Mouse (Mus musculus): Measurements from ENCODE around the gene Fuom. TPM values are rescaled to one million over a fixed set of nuclear protein-coding genes. Genes with fewer than 3 reads are reported as not detected.
"Not testable (repeated sequence)": the region's sequence is repeated elsewhere in the genome, so short reads cannot be mapped to it uniquely, and the experiment has no call there.

Fuom gene
- 61.2 and 63.5 TPM in 2 replicates for polyA plus RNA-seq (2012; rRNA removed)

DNA sequence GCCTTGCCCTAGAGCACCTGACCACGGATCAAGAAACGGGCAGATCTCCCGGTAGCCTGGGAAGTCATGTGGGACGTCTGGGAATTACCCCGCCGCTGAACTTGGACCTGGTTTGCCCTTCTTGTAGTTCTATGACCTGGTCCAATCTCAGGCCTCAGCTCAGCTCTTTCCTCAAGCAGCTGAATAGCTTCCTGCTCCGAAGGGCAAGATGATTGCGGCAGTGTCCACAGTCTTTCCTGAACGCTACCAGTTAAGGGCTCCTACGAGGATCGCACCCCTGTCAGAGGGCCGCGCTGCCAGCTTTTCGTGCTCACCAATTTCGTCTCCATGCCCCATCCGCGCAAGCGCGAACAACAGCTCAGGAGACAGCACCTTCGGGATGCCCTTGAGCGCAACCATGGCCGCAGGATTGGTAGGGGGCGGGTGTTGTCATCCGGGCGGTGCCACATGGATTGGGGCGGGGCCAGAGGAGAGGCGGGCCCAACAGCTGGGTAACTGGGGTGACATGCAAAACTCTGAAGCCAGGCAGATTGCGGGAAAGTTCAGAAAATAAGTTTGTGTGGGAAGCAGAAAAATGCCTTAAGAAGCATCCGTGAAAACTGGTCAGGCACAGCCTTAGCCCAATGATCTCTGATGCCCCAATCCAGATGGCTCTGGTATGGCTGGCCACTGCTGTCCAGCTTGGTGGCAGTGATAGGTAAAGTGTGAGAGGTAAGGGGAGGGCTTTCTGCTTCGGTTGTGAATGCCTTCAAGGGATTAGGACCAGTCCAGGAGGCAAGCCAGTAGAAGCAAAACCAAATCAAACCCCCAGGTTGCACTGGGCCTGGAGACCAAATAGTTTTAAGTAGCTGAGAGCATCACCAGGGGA is at the start of gene Fuom:
Gene Fuom, minus strand, starts transcription at position 449 of the 868 bp plus-strand sequence.
- DNase-seq (ENCODE audit: low spot score), result peak; percentile 77

DNA sequence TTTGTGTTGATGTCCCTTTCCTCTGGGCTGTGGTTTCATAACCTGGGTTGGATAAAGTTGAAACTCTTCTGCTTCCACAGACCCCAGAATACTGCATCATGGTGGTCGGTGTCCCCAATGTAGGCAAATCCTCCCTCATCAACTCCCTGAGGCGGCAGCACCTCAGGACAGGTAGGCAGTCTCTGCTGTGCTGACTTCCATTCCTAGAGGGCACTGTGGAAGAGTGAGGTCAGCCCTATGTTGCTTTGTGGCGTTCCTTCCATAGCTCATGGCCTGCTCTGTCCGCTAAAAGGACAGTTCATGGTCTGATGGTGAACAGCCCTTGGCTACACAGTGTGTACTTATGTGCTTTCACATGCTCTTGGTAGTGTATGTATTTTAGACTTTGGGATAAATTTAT is 42.3 kb upstream of the Fuom start:
- DNase-seq (ENCODE audit: low spot score), result no peak

DNA sequence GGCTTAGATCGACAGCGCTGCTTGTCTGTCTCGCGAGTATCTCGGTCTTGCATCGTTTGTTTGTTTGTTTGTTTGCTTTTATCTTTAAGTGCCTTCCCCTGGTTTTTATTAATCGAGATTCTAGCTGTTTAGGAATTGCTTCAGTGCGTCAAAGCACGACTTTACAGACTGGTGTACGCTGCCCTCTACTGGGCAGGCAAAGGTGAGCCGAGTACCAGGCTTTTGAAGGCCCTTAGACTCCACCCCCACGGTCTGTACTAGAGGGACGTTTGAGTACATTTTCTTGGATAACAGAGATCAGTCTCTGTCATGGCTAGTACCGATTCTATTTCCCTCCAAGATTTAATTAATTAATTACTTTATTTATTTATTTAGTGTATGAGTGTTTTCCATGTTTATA is 39.1 kb upstream of the Fuom start:
- DNase-seq (ENCODE audit: low spot score), result no peak

DNA sequence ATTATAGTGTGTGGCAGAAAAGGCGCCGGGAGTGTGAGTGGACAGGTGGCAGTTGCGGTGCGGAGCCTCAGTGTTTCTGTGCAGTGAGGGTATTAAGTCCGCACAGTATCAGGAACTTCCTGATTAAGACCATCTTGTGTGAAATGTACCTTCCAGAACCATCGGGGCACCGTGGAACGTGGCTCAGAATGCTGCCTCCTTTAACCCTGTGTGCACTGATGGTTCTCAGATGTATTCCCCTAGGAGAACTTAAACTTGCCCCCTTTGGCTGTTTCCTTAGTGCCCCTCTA is 35.7 kb upstream of the Fuom start:
- DNase-seq (ENCODE audit: low spot score), result no peak

DNA sequence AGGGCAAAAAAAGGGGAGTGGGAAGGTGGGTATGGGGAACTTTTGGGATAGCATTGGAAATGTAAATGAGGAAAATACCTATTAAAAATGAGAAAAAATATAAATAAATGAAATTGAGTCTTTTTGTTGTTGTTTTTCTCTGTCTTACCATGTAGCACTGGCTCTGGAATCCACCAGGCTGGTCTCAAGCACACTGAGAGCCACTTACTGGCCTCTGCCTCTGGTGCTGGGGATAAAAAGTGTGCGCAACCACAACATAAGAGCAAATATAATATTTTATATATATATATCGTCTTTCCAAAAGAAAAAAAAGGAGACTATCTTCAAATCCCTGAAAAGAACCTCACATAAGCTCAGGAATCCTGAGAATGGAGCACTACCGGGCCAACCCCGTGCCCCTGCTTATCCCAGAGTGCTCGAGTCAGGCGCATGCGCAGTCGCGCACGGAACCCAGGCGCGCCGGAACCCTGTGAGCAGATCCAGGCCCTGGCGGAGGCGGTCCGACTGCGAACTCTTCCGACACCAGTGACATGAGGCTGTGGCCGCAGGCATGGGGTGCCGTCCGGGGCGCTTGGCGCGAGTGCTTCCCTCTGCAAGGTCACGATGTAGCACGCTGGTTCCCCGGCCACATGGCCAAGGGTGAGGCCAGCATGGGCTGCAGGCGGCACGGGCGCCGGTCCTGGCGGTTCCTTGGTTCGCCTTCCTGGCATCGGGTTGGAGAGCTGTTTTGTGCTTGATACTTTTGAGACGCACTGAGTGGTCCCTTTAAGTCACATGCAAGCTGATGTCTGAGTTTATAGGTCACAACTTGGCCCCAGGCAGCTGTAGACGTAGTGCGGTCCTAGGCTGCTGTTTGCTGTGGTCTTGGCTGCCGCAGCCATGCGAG is 35.1 kb upstream of the Fuom start, which contains the start of gene Mtg1:
Gene Mtg1, plus strand, starts transcription at position 430 of the 886 bp plus-strand sequence.
- peak; percentile 98 for DNase-seq (ENCODE audit: low spot score)

DNA sequence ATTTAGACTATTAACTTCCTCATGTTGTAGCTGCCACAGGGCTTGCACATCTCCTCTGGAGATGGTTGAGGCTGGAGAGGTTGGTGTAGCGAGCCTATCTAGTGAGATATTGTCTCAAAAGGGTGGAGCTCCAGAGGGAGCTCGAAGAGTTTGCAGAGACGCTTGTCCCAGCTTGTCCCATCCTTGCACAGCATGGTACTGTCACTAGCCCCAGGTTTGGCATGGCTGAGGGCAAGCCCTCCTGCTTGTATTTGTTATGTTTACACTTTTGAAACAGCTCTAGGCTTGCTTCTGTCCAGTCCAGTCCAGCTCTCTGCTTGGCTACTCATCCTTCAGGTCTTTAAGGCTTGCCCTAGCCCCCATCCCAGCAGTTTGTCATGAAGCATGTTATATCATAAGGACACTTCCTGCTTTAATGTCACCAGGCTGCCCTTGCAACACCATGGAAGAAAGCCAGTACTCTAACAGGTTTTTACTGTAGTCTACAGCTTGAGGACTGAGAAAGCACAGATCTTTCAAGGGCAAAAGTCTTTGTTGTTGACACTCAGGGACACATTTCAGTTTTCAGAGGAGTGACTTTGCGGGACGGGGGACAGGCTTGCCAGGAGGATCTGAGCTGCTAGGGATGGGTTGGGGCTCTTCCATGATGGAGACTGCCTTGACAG is 33.0 kb upstream of the Fuom start:
- no peak for DNase-seq (ENCODE audit: low spot score)

DNA sequence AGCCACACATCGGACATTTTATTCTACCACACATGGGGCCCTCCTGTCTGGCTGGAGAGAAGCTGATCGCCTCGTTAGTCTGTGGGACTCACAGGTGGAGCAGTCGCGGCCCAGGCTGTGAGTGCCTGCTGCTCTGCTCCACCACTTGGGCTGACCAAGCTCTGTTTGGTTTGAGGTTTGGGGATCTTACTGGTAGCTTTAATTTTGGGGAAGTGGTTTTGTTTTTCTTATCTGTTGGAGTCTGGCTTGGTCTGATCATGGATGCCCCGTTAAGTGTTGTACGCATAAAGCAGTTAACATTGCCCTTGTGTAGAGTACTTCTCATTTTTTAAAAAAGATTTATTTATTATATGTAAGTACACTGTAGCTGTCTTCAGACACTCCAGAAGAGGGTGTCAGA is 31.8 kb upstream of the Fuom start:
- not testable (repeated sequence) for DNase-seq (ENCODE audit: low spot score)

DNA sequence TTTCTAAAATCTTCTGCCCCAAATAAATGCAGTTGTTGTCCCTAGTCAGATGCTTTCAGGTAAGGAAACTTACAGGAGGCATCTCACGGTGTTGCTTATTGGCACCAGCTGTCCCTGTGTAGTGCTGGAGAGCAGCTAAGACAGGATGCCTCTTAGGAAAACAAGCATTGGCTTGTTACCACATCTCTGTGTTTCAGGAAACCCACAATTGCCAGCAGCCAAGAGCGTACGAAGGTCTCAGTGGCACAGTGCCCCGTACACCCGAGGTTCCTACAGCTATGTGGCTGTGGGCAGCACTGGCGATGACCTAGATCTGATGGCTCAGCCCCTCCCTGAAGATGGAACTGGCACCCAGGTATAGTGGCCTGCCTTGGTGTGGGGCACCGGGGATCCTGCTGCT is 29.9 kb upstream of the Fuom start:
- not testable (repeated sequence) for DNase-seq (ENCODE audit: low spot score)

DNA sequence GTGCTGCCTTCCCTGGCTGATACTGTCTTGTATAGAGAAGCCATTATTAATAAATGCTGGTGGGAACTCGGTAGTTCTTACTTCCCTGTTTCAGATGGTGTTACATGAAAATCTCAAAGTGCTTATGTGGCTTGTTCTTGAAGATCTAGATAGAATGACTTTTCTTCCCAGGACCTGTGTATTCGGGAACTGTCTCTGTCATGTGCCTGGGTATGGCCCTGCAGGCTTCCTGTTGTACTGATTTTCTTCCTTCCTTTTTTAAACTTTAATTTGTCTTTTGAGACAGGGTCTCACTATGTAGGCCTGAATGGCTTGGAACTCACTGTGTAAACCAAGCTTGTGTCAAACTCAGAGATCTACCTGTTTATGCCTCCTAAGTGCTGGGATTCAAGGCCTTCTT is 25.7 kb upstream of the Fuom start:
- DNase-seq (ENCODE audit: low spot score), result no peak

DNA sequence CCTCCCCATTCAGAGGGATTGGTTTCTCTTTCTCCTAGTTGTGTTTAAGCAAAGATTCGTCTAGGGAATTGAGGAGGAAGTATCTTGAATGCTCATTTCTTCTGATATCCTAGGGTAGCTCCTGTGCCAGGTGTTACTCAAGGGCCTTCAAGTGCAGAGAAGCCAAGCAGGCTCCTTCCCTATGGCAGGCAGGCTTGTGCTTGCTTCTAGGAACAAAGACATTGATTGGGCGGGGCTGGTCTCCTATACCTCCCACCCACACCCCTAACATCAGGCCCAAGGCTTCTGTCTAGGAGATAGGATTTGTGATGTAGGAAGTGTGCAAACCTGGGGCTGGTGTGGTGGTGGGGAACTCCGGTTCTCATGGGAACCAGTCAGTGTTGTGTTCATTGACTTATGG is 24.7 kb upstream of the Fuom start:
- DNase-seq (ENCODE audit: low spot score), result no peak

DNA sequence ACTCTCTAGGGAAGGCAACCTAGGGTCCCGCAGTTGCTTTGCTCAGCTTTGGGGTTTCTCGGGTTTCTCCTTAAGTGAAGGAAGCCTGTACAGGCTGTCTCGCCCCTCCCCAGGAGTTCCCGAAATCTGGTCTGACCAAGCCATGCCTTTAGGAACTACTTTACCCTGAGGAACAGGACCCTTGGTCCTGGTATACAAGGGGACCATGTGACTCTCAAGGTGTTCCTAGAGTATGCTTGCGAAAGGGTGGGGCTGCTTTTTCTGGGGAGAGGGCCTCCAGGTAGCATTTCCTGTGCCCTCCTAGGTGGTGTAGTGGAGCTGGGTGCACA is 23.7 kb upstream of the Fuom start:
- DNase-seq (ENCODE audit: low spot score), result no peak

DNA sequence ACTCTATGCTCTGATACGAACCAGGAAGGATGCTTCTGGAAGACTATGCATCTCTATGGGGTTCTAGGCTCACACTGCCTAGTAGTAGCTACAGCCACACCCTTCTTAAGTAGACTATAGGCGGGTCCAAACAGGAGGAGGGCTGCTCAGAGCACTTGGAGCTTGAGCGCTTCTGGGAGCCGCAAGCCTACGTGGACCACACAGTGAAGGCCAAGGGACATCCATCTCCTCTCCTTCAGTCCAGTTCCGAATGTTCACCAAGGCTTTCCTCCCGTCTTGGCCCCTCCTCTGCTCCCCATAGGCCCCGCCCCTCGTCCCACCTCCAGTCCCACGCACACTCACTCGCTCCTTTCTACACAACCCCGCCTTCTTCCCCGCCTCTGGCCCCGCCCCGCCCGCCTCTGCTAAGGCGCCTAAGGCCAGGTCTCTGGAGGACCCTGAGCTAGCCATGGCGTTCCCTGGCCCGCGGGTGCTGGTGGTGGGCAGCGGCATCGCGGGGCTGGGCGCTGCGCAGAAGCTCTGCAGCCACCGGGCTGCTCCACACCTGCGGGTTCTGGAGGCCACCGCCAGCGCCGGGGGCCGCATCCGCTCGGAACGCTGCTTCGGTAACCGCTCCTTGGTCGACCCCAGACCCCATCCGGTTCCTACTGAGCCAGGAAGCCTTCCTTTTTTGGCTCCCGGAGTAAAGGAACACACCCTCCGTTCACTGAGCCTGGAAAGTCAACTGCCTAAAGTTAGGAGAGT is 23.2 kb upstream of the Fuom start:
- DNase-seq (ENCODE audit: low spot score), result peak; percentile 74

DNA sequence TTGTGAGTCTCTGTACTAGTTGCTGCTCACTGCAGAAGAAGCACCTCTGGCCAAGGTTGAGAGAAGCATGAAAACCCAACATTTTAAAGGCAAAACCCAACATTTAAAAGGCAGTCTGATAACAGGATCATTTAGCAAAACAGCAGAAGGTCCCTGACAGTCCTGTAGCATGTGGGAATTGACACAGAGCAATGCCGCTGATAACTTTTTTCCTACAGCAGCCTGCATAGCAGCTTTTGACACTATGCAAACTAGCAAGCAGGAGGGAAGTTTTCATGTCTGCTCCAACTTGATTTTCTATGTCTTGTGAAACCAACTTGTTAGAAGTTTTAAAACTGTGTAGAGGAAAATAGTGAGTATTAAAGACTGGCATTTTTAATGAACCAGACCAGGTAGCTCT is 22.1 kb upstream of the Fuom start:
- no peak for DNase-seq (ENCODE audit: low spot score)

DNA sequence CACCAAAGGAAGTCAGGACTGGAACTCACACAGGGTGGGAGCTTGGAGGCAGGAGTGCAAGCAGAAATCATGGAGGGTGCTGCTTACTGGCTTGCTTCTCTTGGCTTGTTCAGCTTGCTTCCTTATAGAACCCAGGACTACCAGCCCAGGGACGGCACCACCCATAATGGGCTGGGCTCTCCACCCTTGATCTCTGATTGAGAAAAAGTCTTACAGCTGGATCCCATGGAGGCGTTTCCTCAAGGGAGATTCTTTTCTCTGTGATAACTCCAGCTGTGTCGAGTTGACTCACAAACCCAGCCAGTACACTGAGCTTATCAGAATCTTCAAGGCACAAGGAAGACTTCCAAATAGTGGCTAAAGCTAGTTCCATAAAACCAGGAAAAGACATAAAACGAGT is 20.5 kb upstream of the Fuom start:
- DNase-seq (ENCODE audit: low spot score), result no peak

DNA sequence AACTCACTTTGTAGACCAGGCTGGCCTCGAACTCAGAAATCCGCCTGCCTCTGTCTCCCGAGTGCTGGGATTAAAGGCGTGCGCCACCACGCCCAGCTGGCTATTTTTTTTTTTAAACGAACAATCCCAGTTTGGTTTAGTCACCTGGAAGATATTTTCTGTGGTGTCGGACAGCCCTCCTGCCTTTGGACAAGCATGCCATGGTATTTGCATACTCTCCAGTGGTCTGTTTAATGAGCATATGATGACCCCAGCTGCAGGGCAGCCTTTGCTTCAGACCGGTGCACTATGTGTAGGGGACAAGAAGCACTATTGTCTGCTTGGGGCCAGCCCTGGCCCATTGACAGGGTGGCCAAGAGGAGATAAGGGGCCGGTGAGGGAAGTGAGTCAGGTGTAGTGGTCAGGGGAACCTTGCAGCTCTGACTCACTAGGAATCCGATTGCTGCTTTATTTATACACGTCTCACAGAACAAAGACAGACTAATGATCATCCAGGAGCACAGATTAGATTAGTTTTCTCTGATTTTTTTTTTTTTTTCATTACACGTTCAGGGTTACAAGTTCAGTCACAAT is 19.2 kb upstream of the Fuom start:
- no peak for DNase-seq (ENCODE audit: low spot score)

DNA sequence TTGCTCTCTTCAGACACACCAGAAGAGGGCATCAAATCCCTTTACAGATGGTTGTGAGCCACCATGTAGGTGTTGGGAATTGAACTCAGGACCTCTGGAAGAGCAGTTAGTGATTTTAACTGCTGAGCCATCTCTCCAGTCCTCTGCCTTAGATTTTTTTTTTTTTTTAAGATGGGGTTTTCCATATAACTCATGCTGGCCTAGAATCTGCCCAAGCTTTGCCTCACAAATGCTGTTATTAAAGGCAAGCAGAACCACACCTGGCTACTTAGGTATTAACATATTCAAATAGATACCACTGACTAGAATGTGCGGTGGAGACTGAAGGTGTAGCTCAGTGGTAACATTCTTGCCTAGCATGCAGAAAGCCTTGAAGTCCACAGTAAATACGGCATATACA is 18.2 kb upstream of the Fuom start:
- DNase-seq (ENCODE audit: low spot score), result no peak

DNA sequence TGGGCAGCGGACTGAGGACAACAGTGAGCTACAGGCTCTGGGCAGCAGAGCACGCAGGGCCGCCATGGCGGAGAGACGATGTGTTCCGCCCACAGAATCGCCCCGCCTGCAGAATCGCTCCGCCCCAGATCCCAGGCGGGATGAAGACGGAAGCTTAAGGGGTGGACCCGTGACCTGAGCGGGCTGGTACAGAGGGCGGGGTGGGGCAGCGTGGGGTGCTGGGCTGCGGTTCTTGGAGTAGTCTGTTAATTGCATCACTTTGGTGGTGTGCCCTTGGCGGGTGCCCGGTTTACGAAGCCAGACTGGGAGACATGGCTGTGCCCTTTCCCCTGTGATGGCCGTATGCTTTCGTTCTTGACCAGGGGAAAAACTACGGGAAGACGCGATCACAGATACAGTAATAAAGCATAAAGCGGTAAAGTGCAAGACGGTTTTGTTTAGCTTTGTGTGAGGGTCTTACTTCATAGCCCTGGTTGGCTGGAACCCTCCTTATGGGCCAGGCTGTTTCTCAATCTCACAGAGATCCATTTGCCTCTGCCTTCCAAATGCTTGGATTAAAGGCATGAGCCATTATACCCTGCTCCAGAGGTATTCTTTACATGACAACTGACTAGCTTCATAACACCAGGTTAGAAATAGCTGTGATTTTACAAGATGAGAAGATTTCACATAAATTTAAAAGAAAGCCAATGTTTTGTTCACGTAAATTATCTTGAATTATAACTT is 14.3 kb upstream of the Fuom start, which contains the start of gene Echs1:
Gene Echs1, minus strand, starts transcription at position 148 of the 726 bp plus-strand sequence.
- DNase-seq (ENCODE audit: low spot score), result peak; percentile 71

DNA sequence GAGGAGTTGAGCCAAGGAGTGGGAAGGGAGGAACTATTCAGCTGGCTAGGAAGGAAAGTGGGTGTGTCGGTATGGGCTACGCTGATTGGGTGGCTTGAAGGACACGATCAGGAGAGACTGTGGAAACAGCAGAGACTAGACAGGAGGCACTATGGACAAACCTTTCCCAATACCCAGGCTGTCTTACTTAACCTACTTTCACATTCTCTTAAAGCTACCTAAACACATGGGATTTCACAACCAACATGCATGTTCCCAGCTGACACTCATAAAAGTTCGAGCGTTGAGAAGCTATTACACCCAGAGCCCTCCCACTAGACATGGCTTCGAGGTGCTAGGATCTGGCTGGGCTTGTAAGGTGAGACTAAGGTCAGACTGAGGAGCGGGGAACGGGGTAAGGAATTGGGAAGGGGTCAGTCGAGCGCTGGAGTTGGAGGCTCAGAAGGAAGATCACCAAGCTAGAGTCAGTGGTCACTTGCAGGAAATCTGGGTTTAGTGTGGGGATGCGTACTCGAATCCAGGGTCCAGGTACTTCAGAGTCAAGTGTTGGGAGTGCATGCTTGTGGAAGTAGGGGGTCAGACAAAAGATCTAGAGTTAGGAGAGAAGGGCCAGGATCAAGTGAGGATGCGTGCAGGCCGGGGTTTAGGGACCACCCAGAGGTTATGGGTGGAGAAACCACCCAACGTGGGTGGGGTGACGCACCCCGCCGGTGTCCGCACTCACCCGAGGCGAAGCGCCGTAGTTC is 13.5 kb upstream of the Fuom start, which contains the start of gene Paox:
Gene Paox, plus strand, starts transcription at position 217 of the 746 bp plus-strand sequence.
- no peak for DNase-seq (ENCODE audit: low spot score)

DNA sequence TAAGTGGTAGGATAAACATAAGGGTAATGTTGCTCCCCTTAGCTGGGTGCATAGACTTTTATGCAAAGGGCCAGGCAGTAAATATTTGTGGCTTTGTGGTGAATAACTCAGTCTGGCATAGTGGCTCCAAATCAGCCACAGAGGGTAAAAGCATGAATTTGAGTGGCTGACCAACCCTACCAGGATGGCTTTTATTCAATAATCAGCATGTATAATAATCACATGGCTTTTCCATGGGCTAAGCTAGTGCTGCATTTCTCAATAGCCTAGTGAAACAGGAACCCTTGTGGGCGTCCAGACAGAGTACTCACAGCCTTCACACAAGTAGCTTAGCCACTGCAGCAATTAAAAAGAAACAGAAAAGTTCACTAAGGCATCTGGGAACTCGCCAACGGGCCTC is 9.7 kb upstream of the Fuom start:
- no peak for DNase-seq (ENCODE audit: low spot score)

DNA sequence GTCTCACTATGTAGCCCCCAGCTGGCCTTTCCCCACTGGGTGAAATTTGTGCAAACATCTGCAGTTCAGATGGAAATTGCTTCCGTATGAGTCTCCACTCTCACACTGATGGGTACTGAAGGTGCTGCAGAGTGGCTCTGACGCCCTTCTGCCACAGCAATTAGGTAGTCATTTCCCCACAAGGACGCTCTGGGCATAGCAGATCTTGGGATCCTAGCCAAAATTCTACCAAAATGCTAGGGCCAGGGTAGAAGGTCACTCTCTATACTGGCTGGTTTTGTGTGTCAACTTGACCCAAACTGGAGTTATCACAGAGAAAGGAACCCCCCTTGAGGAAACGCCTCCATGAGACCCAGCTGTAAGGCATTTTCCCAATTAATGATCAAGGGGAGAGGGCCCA is 1.8 kb upstream of the Fuom start:
- no peak for DNase-seq (ENCODE audit: low spot score)

Data from urinary bladder, adult 2 months (tissue).